Mouse (Mus musculus): ENCODE data around the gene Zfand6.
A peak's percentile ranks its signal among the peaks of the same experiment; 100 is the strongest.

DNA sequence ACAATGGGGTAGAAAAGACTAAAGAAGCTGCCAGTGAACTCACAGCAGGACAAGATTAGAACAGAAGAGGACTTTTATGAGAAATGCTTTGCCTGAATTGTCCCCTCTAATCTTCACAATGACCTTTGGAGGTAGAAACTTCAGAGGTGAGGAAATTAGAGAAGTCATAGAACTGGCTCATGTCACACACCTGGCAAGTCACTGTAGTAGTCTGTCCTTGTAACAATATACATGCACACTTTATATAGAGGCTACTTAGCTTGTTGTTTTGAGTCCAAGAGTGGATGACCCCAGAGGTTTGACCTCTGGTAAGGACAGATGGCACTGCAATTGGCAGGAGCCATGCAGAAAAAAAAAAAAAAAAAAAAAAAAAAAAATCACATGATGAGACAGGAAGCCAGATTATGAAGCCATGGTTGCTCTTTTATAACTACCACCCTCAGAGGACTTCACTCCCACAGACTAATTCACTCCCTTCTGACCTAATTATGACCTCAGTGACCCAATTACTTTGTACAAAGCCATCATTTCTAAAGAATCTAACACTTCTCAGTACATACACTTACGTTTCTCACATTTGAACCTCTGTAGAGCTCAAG lies 20.1 kb downstream of the Zfand6 start:
- TF ChIP-seq CTCF (conservative IDR thresholded peaks at IDR 0.05; ENCODE audit: low read length) (no peak), POU5F1 (IDR thresholded peaks at IDR 0.05; ENCODE audit: borderline replicate concordance, low read length) (no peak), NANOG (IDR thresholded peaks at IDR 0.05; ENCODE audit: borderline replicate concordance, low read length) (peak; percentile 56; the same call in 1 of the 2 replicates)
